9 mouse cellular contexts compared by ENCODE assay signal in the genomic region with DNA sequence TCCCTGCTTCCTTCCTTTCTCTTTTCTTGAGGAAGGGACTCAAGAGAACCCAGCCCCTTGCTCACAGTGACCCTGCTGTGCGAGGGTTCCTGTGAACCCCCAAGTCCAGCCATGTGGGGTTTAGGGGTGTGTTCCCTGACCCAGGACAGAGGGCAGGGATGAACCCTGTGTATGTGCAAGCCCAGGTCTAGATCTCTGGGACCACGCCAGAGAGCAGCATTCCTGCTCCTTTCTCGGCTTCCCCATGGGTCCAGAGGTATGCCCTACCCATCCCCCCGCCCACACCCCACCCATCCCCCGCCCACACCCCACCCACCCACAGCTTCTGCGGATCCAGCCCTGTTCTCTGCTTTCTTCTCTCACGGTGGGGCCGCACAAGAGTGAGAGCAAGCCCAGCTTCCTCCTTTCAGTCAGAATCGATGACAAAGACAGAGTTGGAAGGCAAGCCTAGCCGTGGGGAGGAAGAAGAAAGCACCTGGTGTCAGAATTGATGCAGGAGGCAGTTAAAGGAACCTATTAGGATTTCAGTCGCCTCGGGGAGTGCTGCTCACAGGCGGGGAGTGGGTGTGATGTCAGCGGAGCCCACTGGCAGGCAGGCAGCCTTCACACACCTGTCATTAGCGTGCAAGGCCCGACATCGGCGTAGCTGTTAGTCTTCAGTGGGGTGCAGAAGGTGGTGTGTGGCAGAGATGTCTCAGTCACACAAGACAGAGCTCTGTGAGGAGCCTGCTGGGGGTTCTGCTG. TPM values are rescaled to one million over a fixed set of nuclear protein-coding genes. Genes with fewer than 3 reads are reported as not detected.
DNase-seq lines count a peak whose midpoint lies in the region; ATAC-seq and TF ChIP-seq lines count a peak whose summit lies in the region.
"Had no signal": no experiment of that assay in that cellular context is flagged by ENCODE, and none has a peak within 500 bp of the region (broad histone marks: within the 10 kb centered on the region; RNA-seq: fewer than 3 reads in every experiment).

No protein-coding gene starts in this region.

- no peak for ATAC-seq in hindbrain, embryonic 11.5 days (ENCODE audit: low FRiP score)
- peak; percentile 55; the same call in 1 of the 2 replicates for ATAC-seq in midbrain, postnatal 0 days (ENCODE audit: low FRiP score)
- ATAC-seq in lung, postnatal 0 days: no peak

- peak overlapping the region; percentile 24; the same call in 1 of the 2 replicates for H3K27ac ChIP-seq in hindbrain, embryonic 11.5 days (ENCODE audit: low read depth, low read length)
- peak overlapping the region; percentile 62 for H3K27ac ChIP-seq in midbrain, postnatal 0 days (ENCODE audit: low read depth, low read length)
- no peak overlapping the region for H3K27ac ChIP-seq in gastrocnemius, adult 2 months
- no peak overlapping the region for H3K27ac ChIP-seq in lung, postnatal 0 days (ENCODE audit: low read length)

- H3K9ac ChIP-seq in hindbrain, embryonic 11.5 days (ENCODE audit: low read depth, low read length): 0 out of 2 replicates have a peak overlapping the region, but pooled peaks have one; percentile 2
- 0 out of 2 replicates have a peak overlapping the region, but pooled peaks have one; percentile 19 for H3K9ac ChIP-seq in midbrain, postnatal 0 days (replicated peaks; ENCODE audit: low read length, poor library complexity, severe bottlenecking)
- no peak overlapping the region for H3K9ac ChIP-seq in lung, postnatal 0 days (replicated peaks; ENCODE audit: low read depth)

- 25% methylated on average over 17 of the region's 18 CpGs for WGBS in hindbrain, embryonic 11.5 days
- WGBS in midbrain, postnatal 0 days: 23% methylated on average over 18 of the region's 18 CpGs
- 21% methylated on average over 18 of the region's 18 CpGs for WGBS in lung, postnatal 0 days

- TF ChIP-seq CTCF in E14TG2a.4 (conservative IDR thresholded peaks at IDR 0.05; ENCODE audit: low read length): no peak
- TF ChIP-seq CTCF in midbrain, postnatal 0 days (IDR thresholded peaks at IDR 0.05): 0 out of 2 replicates have a peak, but pooled peaks have one; percentile 4
- no peak for TF ChIP-seq CTCF in gastrocnemius, adult 2 months (IDR thresholded peaks at IDR 0.05)
- TF ChIP-seq CTCF in lung, postnatal 0 days (IDR thresholded peaks at IDR 0.05): no peak

- H3K4me2 ChIP-seq in hindbrain, embryonic 11.5 days (replicated peaks; ENCODE audit: low read depth, low read length): no peak overlapping the region
- no peak overlapping the region for H3K4me2 ChIP-seq in midbrain, postnatal 0 days (ENCODE audit: low read depth, low read length, poor library complexity, severe bottlenecking)
- H3K4me2 ChIP-seq in lung, postnatal 0 days (replicated peaks; ENCODE audit: low read depth, low read length): no peak overlapping the region

- 0 out of 2 replicates have a peak, but pooled peaks cover 4% of the 10 kb centered on the region for H3K36me3 ChIP-seq in E14TG2a.4 (ENCODE audit: insufficient read depth, low read length)
- no peaks in the 10 kb centered on the region for H3K36me3 ChIP-seq in hindbrain, embryonic 11.5 days (ENCODE audit: control insufficient read depth, insufficient read depth, low read length)
- no peaks in the 10 kb centered on the region for H3K36me3 ChIP-seq in midbrain, postnatal 0 days (ENCODE audit: insufficient read depth, low read length)
- H3K36me3 ChIP-seq in lung, postnatal 0 days (ENCODE audit: insufficient read depth, low read length): no peaks in the 10 kb centered on the region

- intact Hi-C loops in gastrocnemius, adult 2 months (cut with DNase I): no loop called here

- peaks cover 59% of the 10 kb centered on the region for H3K4me1 ChIP-seq in E14TG2a.4 (replicated peaks; ENCODE audit: low read depth, low read length)
- peaks cover 4% of the 10 kb centered on the region; the same call in 1 of the 2 replicates for H3K4me1 ChIP-seq in hindbrain, embryonic 11.5 days (replicated peaks; ENCODE audit: control insufficient read depth, insufficient read depth, low read length)
- H3K4me1 ChIP-seq in midbrain, postnatal 0 days (ENCODE audit: insufficient read depth, low read length): peaks cover 13% of the 10 kb centered on the region; the same call in 1 of the 2 replicates
- H3K4me1 ChIP-seq in lung, postnatal 0 days (ENCODE audit: insufficient read depth, low read depth, low read length): peaks cover 10% of the 10 kb centered on the region; the same call in 1 of the 2 replicates

- peak; percentile 95 for DNase-seq in R1 (ENCODE audit: low read depth, low spot score)
- peak; percentile 20 for DNase-seq in hindbrain, embryonic 11.5 days (ENCODE audit: low spot score)
- DNase-seq in midbrain, postnatal 0 days (ENCODE audit: low spot score): peak; percentile 52
- no peak for DNase-seq in gastrocnemius, adult 2 months
- no peak for DNase-seq in adrenal gland, adult 2 months
- no peak for DNase-seq in lung, postnatal 0 days (ENCODE audit: low spot score)
- DNase-seq: heart, adult 18-20 months had no signal

- peaks cover 36% of the 10 kb centered on the region for H3K9me3 ChIP-seq in E14TG2a.4 (ENCODE audit: low read length)
- no peaks in the 10 kb centered on the region for H3K9me3 ChIP-seq in hindbrain, embryonic 11.5 days (ENCODE audit: control insufficient read depth, low read length)
- H3K9me3 ChIP-seq in midbrain, postnatal 0 days (ENCODE audit: low read length): no peaks in the 10 kb centered on the region
- no peaks in the 10 kb centered on the region for H3K9me3 ChIP-seq in lung, postnatal 0 days (ENCODE audit: low read length)

- H3K27me3 ChIP-seq in E14TG2a.4 (ENCODE audit: insufficient read depth, low read length): no peaks in the 10 kb centered on the region
- no peaks in the 10 kb centered on the region for H3K27me3 ChIP-seq in hindbrain, embryonic 11.5 days (ENCODE audit: control insufficient read depth, insufficient read depth, low read length)
- H3K27me3 ChIP-seq in midbrain, postnatal 0 days (ENCODE audit: insufficient read depth, low read length): no peaks in the 10 kb centered on the region
- H3K27me3 ChIP-seq in lung, postnatal 0 days (replicated peaks; ENCODE audit: insufficient read depth, low read length): no peaks in the 10 kb centered on the region

- H3K4me3 ChIP-seq in E14TG2a.4 (replicated peaks; ENCODE audit: low read length): peak overlapping the region; percentile 43
- H3K4me3 ChIP-seq in hindbrain, embryonic 11.5 days (ENCODE audit: low read depth, low read length): no peak overlapping the region
- H3K4me3 ChIP-seq in midbrain, postnatal 0 days (ENCODE audit: low read depth, low read length): no peak overlapping the region
- no peak overlapping the region for H3K4me3 ChIP-seq in gastrocnemius, adult 2 months
- H3K4me3 ChIP-seq in lung, postnatal 0 days (ENCODE audit: low read depth, low read length): no peak overlapping the region

- TF ChIP-seq EP300 in lung, postnatal 0 days (IDR thresholded peaks at IDR 0.05): no peak

RNA-seq across cellular contexts. Expression of a gene that starts 41.6 kb away (rescaled TPM):
- polyA plus RNA-seq in hindbrain, embryonic 11.5 days (2014; fragmentation: Nextera tagmentation; extraction: Ambion mirVana): not detected in 2 replicates
- 0.38 TPM in 1 of 2 replicates, not detected in the other for total RNA-seq in midbrain, postnatal 0 days (2014; rRNA removed)
- 0.07 TPM in 1 of 2 replicates, not detected in the other for polyA plus RNA-seq in midbrain, postnatal 0 days (2015; fragmentation: Nextera tagmentation; extraction: Ambion mirVana)
- total RNA-seq in gastrocnemius, adult 2 months (2021): not detected
- not detected for total RNA-seq in adrenal gland, adult 2 months (2021)
- polyA plus RNA-seq in adrenal gland, adult 2 months (2012; rRNA removed): not detected in 2 replicates
- not detected in 2 replicates for polyA plus RNA-seq in lung, postnatal 0 days (2015; fragmentation: Nextera tagmentation; extraction: Ambion mirVana)
- total RNA-seq: heart, adult 18-20 months; layer of hippocampus, postnatal 14 days had no signal

Comparison
In these comparisons a context has a peak if more than half of its experiments do, and no peak if none do; other contexts are left out.
1. DNase-seq: peak in R1 (single experiment), hindbrain, embryonic 11.5 days (single experiment) and midbrain, postnatal 0 days (single experiment); none in gastrocnemius, adult 2 months (single experiment), adrenal gland, adult 2 months (single experiment) and lung, postnatal 0 days (single experiment).
2. H3K27ac ChIP-seq: peak in hindbrain, embryonic 11.5 days (single experiment) and midbrain, postnatal 0 days (single experiment); none in gastrocnemius, adult 2 months (single experiment) and lung, postnatal 0 days (single experiment).